Mouse (Mus musculus) gastrocnemius, postnatal 14 days (tissue): ENCODE results near the gene Dnajb3. TPM values are rescaled to one million over a fixed set of nuclear protein-coding genes. Genes with fewer than 3 reads are reported as not detected.

ENCODE experiments used
- DNase-seq: peaks from one replicate; pipeline ENCODE4 v3.0.0; 2021; ENCODE audit warnings: mixed read lengths
- intact Hi-C: fragments of 180-260 bp; cut with DNase I; formaldehyde crosslinking; loops from one replicate; pipeline ENCODE4 v1.15.1; 2025; ENCODE audit warnings: low total_unique reads
- long read RNA-seq, 2 experiments: library from polyadenylated mRNA; stranded (forward); transcript quantifications; one replicate each; pipeline ENCODE4 v2.0.0; 2021
- total RNA-seq, 2 experiments: library from RNA; stranded (reverse); gene quantifications; 2 replicates each; pipeline ENCODE4 v1.2.3; 2021

Dnajb3 gene
- total RNA-seq, result under 1 TPM; 0.22 to 0.39 TPM
- long read RNA-seq, experiment 1, result 0 reads
- long read RNA-seq, experiment 2, result 0 reads

- intact Hi-C loops, result no loop called here
- DNase-seq, result peak; percentile 79
Measured at GRCm38 (mm10) chr1:88205294-88205922, at the start of gene Dnajb3. Dnajb3 (minus strand) TSS chr1:88205782.

- intact Hi-C loops, result no loop called here
- peak; percentile 72 for DNase-seq
Measured at GRCm38 (mm10) chr1:88254793-88255465, 49.3 kb upstream of the Dnajb3 start.

GRCm38 (mm10) chr1:88253540-88253939 lies 48.0 kb upstream of the Dnajb3 start:
- intact Hi-C loops, result no loop called here
- DNase-seq, result no peak

GRCm38 (mm10) chr1:88253106-88253505 lies 47.5 kb upstream of the Dnajb3 start:
- intact Hi-C loops, result no loop called here
- no peak for DNase-seq

- intact Hi-C loops, result no loop called here
- no peak for DNase-seq
Measured at GRCm38 (mm10) chr1:88250023-88250422, 44.4 kb upstream of the Dnajb3 start.

GRCm38 (mm10) chr1:88249596-88249995 lies 44.0 kb upstream of the Dnajb3 start:
- intact Hi-C loops, result no loop called here
- no peak for DNase-seq

GRCm38 (mm10) chr1:88248658-88249057 lies 43.1 kb upstream of the Dnajb3 start:
- intact Hi-C loops, result no loop called here
- DNase-seq, result no peak

- intact Hi-C loops, result no loop called here
- no peak for DNase-seq
Measured at GRCm38 (mm10) chr1:88247660-88248059, 42.1 kb upstream of the Dnajb3 start.

- DNase-seq, result no peak
- intact Hi-C loops, result no loop called here
Measured at GRCm38 (mm10) chr1:88246386-88246785, 40.8 kb upstream of the Dnajb3 start.

GRCm38 (mm10) chr1:88245881-88246280 lies 40.3 kb upstream of the Dnajb3 start:
- intact Hi-C loops, result no loop called here
- no peak for DNase-seq

GRCm38 (mm10) chr1:88243861-88244260 lies 38.3 kb upstream of the Dnajb3 start:
- intact Hi-C loops, result no loop called here
- DNase-seq, result no peak

- DNase-seq, result no peak
- intact Hi-C loops, result no loop called here
Measured at GRCm38 (mm10) chr1:88240579-88240978, 35.0 kb upstream of the Dnajb3 start.

- peak; percentile 8 for DNase-seq
Measured at GRCm38 (mm10) chr1:88240072-88240471, 34.5 kb upstream of the Dnajb3 start.

GRCm38 (mm10) chr1:88238771-88239170 lies 33.2 kb upstream of the Dnajb3 start:
- intact Hi-C loops, result no loop called here
- DNase-seq, result no peak

More at GRCm38 (mm10) chr1:88240072-88240471, 34.5 kb upstream of the Dnajb3 start:
- intact Hi-C loops, result no loop called here

GRCm38 (mm10) chr1:88237311-88237710 lies 31.7 kb upstream of the Dnajb3 start:
- no peak for DNase-seq
- intact Hi-C loops, result no loop called here

- intact Hi-C loops, result no loop called here
- DNase-seq, result no peak
Measured at GRCm38 (mm10) chr1:88235894-88236415, 30.4 kb upstream of the Dnajb3 start.

- intact Hi-C loops, result no loop called here
- DNase-seq, result no peak
Measured at GRCm38 (mm10) chr1:88235046-88235893, 29.7 kb upstream of the Dnajb3 start.

GRCm38 (mm10) chr1:88234646-88235045 lies 29.1 kb upstream of the Dnajb3 start:
- intact Hi-C loops, result no loop called here
- peak; percentile 22 for DNase-seq

- intact Hi-C loops, result no loop called here
- DNase-seq, result peak; percentile 7
Measured at GRCm38 (mm10) chr1:88234248-88234610, 28.6 kb upstream of the Dnajb3 start.
